Mouse (Mus musculus) cortical plate, adult 2 months (tissue): ENCODE results near the gene Ralgds. TPM values are rescaled to one million over a fixed set of nuclear protein-coding genes. Genes with fewer than 3 reads are reported as not detected.

Source experiments
- H3K27ac ChIP-seq: fragments of 200-500 bp; 2 replicates; pipeline ENCODE4 v1.5.1; 2012; ENCODE audit warnings: low read length, control low read depth, inconsistent platforms; ENCODE audit not compliant: insufficient read depth
- H3K4me1 ChIP-seq: fragments of 200-500 bp; 2 replicates; pipeline ENCODE4 v1.6.1; 2011; ENCODE audit warnings: low read length; ENCODE audit not compliant: control insufficient read depth, insufficient read depth
- H3K4me3 ChIP-seq: fragments of 200-500 bp; 2 replicates; pipeline ENCODE4 v1.5.1; 2011; ENCODE audit warnings: mild to moderate bottlenecking, low read length, control low read depth; ENCODE audit not compliant: insufficient read depth
- CTCF ChIP-seq: fragments of 200-500 bp; IDR thresholded peaks from 2 replicates; pipeline ENCODE4 v1.5.1; 2011; ENCODE audit warnings: mild to moderate bottlenecking, control low read depth, low read length; ENCODE audit not compliant: insufficient read depth; ENCODE audit errors: extremely low read depth
- POLR2A ChIP-seq: fragments of 200-500 bp; IDR thresholded peaks from 2 replicates; pipeline ENCODE4 v1.6.1; 2011; ENCODE audit warnings: mild to moderate bottlenecking, low read length, control low read depth; ENCODE audit not compliant: insufficient read depth; ENCODE audit errors: extremely low read depth
- polyA plus RNA-seq: library from polyadenylated mRNA; depleted of rRNA; stranded (reverse); fragments of >200 nt; gene quantifications from 2 replicates; pipeline ENCODE4 v1.2.3, GENCODE M21; 2012

Gene Ralgds
- polyA plus RNA-seq, 1 experiment = 107 TPM

GRCm38 (mm10) chr2:28522166-28522565, 9.2 kb downstream of the Ralgds start:
- TF ChIP-seq CTCF = no peak
- no peak for TF ChIP-seq POLR2A
- H3K27ac ChIP-seq = peak overlapping the region; percentile 96
- no peak overlapping the region for H3K4me3 ChIP-seq
- peaks cover 30% of the 10 kb centered on the region for H3K4me1 ChIP-seq

GRCm38 (mm10) chr2:28523643-28524117, 10.8 kb downstream of the Ralgds start:
- peak overlapping the region; percentile 91 for H3K27ac ChIP-seq
- TF ChIP-seq POLR2A (no peak), CTCF (no peak)
- peaks cover 24% of the 10 kb centered on the region for H3K4me1 ChIP-seq
- H3K4me3 ChIP-seq = no peak overlapping the region

DNA sequence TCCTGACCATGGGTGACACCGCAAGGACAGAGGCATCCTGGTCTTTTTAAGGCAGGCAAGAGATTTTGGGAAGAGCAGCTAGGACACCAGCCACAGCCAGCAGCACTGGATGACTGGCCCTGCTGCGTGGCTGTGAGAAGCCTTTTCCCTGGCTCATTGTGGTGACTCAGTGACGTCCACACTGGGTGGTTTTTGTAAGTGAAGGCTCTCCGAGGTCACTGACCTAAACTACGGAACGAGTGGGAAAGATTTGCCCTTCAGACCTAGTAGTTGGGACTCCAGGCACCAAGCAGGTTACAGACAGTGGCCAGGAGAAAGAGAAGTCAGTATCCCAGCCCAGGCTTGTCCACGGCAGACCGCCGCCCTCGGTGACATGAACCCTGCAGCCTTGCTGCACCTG, 11.5 kb downstream of the Ralgds start:
- Histone ChIP-seq H3K4me1 (peaks cover 21% of the 10 kb centered on the region), H3K27ac (peak overlapping the region; percentile 91), H3K4me3 (no peak overlapping the region)
- TF ChIP-seq POLR2A (no peak), CTCF (no peak)

DNA sequence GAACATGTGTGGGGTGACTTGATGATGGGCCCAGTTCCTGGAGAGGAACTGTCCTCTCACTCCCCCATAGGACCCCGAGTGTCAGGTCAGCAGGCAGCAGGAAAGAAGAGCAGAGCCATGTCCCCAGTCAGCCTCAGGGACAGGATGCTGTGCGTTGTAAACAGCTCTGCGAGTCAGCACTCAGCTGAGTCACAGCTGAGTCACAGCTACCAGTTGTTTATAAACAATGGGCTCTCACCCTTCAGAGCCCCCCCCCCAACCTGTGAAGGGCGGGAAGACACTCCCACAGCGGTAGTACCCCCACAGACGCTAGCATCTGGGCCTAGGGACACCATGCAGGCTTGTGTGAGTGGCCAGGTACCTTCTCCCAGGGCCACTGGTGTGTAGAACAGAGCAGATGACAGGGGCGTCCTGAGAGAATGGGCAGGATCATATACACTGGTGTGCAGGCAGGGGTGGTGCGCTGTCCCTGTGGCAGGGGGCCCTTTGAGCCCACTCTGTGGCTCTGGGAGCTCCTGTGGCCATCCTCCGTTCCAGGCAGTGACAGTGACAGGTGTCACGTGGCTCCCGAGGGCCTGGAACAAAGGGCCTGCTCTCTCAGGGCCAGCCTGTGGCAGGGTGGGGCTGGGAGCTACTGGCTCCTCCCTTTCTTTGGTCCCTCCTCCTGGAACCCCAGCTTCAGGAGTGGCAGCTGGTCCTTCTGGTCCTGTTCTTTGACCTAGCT, 12.5 kb downstream of the Ralgds start:
- Histone ChIP-seq H3K27ac (peak overlapping the region; percentile 91), H3K4me3 (no peak overlapping the region), H3K4me1 (peaks cover 22% of the 10 kb centered on the region)
- TF ChIP-seq POLR2A = 0 out of 2 replicates have a peak, but pooled peaks have one; percentile 19
- TF ChIP-seq CTCF = no peak

GRCm38 (mm10) chr2:28525943-28526876, 13.3 kb downstream of the Ralgds start:
- TF ChIP-seq POLR2A (no peak), CTCF (0 out of 2 replicates have a peak, but pooled peaks have one; percentile 15)
- Histone ChIP-seq H3K27ac (peak overlapping the region; percentile 85), H3K4me3 (no peak overlapping the region), H3K4me1 (peaks cover 19% of the 10 kb centered on the region)

DNA sequence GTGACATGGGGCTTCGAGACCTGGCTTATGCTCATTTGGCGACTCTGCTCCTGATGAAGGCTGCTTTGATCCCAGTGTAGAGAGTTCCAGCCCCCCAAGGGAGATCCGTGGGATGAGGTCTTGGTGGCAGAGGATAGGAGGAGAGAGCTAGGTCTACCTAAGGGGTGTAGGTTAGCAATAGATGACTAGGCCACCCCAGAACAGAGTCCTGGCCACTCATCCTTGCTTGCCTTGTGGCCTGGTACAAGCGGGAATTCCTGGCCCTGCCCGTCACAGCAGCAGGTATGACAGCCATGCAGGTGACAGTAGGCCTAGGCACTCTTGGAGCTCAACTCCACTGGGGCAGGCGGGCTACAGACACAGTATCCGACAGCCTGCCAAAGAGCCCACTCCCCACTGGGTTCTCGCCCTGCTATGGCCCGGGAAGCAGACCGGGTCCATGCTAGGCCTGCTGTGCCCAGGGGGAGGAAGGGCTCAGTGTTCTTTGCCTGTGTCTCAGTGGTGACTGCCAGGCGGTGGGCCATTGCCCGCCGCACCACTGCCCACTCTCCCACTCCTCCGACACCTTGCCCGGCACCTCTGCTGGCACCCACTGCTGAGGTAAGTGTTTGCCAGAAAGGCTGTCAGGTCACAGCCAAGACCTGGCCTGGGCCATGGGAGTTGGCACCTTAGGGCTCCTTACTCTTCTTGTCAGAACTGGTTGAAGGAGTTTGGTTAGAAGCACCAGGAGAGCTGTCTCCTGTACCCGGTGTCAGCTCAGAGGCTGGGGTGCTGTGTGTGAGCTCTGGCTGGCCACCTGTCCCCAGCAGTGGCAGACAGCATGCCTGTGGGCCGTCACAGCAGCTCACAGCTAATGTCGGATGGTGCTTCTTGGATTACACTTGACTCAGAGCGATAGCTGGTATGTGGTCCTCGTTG, 14.8 kb downstream of the Ralgds start:
- TF ChIP-seq CTCF = no peak
- TF ChIP-seq POLR2A = no peak
- H3K4me3 ChIP-seq = no peak overlapping the region
- H3K4me1 ChIP-seq = peaks cover 14% of the 10 kb centered on the region
- no peak overlapping the region for H3K27ac ChIP-seq

DNA sequence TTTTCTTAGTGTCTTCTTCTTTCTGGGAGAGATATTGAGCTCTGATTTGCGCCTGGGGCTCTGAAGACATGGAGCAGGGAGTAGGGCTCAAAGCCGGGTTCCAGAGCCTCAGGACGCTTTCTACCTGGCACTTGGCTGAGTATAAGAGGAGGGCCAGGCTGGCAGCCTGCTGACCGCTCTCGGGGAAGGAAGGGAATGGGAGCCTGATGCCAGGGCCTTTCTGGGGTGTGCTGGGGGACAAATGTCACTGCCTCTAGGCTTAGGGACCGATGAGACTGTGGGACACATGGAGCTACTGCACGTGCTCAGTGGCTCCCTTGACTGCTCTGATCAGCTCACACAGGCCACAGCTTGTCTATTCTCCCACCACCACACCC, 15.4 kb downstream of the Ralgds start:
- H3K4me3 ChIP-seq = no peak overlapping the region
- peaks cover 17% of the 10 kb centered on the region for H3K4me1 ChIP-seq
- H3K27ac ChIP-seq = no peak overlapping the region
- TF ChIP-seq CTCF = no peak
- TF ChIP-seq POLR2A = no peak

DNA sequence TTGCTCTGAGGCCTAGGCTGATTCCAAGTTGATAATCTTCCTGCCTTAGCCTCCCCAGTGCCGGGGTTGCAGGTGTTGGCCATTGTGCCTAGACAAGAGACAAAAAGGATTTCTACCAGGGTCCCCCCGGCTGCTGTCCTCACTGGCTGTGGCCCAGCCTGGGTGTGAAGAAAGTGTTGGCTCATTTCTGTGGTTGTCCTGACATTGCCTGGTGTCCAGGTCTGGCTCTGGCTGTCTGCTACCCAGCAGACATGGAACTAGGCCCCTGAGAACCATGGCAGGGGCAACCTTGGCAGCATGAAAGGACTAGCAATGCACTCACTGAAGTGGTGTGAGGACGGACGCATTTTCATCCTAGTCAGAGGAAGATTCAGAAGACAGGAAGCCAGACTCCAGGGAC, 16.9 kb downstream of the Ralgds start:
- H3K4me3 ChIP-seq = no peak overlapping the region
- no peak overlapping the region for H3K27ac ChIP-seq

DNA sequence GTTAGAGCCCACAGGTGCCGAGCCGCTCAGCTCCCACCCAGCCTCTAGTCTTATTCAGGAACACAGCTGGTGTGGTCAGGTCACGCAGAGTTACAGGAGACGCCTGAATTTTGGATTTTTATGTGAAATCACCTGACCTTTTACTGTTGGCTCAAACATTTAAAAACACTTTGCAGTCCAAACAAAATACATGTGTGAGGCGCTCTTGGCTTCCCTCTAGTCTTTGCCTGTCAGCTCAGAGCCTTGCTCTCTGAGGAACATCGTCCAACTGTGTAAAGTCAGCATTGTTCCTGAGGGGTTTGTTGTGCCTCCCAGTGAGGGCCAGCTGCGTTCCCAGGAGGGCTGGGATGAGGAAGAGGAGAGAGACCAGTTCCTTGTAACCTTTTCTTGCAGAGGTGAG, 17.4 kb downstream of the Ralgds start:
- no peak for TF ChIP-seq CTCF
- TF ChIP-seq POLR2A = no peak
- peaks cover 16% of the 10 kb centered on the region for H3K4me1 ChIP-seq
- H3K4me3 ChIP-seq = no peak overlapping the region
- H3K27ac ChIP-seq = no peak overlapping the region

More for the DNA sequence above, 16.9 kb downstream of the Ralgds start:
- TF ChIP-seq POLR2A = no peak
- no peak for TF ChIP-seq CTCF
- peaks cover 13% of the 10 kb centered on the region for H3K4me1 ChIP-seq
